Mouse (Mus musculus): ENCODE measurements at regions not wholly inside any gene's neighbourhood (a gene's known extent, or its start where the extent isn't known, plus 50 kb on each side); places are given as distances from the start of the nearest gene placed in this dataset.

GRCm38 (mm10) chr7:73196851-73197531 lies 178.3 kb upstream of the Rgma start:
- 65% methylated on average over 12 of the region's 12 CpGs for WGBS
- Histone ChIP-seq H3K27me3 (no peaks in the 10 kb centered on the region), H3K9ac (replicated peaks) (no peak overlapping the region), H3K36me3 (no peaks in the 10 kb centered on the region), H3K27ac (replicated peaks) (peak overlapping the region; percentile 65), H3K9me3 (no peaks in the 10 kb centered on the region), H3K4me1 (peaks cover 36% of the 10 kb centered on the region), H3K4me2 (replicated peaks) (no peak overlapping the region), H3K4me3 (no peak overlapping the region)
- peak; percentile 79 for ATAC-seq (ENCODE audit: low FRiP score, low read depth)

DNA sequence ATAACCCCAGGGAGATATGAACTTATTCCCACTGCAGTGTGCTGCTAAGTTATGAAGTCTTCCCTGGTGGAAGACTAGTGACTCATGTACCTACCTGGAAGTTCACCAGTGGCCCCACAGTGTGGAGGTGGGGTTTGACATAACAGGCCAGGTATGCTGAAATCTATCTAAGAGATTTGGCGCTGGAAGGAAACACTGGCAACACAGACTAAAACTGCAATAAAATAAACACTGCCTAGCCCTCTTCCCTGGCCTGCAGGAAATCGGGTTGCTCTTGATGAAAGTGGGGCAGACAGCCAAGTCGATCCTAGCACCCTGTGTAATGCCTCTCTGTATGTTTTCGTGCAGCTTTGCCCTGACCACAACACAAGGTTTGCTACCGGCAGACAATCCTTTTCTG lies 177.2 kb upstream of the Rgma start:
- Histone ChIP-seq H3K27me3 (no peaks in the 10 kb centered on the region), H3K4me2 (replicated peaks) (no peak overlapping the region), H3K9ac (replicated peaks) (no peak overlapping the region), H3K4me3 (no peak overlapping the region), H3K4me1 (peaks cover 26% of the 10 kb centered on the region), H3K27ac (replicated peaks) (0 out of 2 replicates have a peak overlapping the region, but pooled peaks have one; percentile 65), H3K36me3 (no peaks in the 10 kb centered on the region), H3K9me3 (no peaks in the 10 kb centered on the region)
- WGBS: 88% methylated on average over 5 of the region's 5 CpGs
- ATAC-seq (ENCODE audit: low FRiP score, low read depth): no peak

DNA sequence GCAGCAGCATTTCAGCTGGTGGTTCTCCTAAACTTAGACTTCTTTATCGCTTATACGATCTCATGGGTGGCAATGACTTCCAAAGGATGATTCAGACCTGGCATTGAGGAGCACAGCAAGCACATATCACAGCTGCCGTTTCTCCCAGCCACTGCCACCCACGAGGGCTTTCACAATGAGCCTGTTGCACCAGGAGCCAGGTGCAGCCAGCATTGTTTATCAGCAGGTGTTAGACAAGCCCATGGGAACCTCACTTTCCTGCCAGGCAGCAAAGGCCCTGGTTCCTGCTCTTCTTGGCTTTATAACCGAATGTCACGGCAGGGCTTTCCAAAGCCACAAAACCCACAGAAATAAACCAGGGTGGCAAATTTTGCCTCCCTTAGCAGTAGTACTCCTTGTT lies 175.3 kb upstream of the Rgma start:
- peaks cover 8% of the 10 kb centered on the region for H3K9me3 ChIP-seq
- WGBS: 86% methylated on average over 6 of the region's 6 CpGs

DNA sequence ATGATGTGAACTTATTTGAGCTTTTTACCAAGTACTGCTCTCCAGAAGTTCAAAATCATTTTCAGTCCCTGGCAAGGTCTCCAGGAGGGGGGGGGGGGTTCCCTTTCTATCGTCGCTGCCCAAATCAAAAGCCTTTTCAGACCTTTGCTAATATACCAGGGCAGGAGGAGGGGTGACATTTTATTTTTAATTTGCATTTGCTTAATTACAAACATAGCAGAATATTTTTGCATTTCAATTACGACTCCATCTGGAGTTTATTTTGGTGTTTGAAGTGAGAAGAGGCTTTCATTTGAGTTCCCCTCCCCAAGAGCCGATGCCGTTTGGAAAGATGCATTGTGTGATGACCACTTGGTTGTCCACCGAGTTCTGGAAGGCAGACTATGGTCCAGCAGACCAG lies 174.0 kb upstream of the Rgma start:
- 0 out of 2 replicates have a peak, but pooled peaks cover 5% of the 10 kb centered on the region for H3K36me3 ChIP-seq
- H3K4me2 ChIP-seq (replicated peaks): no peak overlapping the region
- no peaks in the 10 kb centered on the region for H3K27me3 ChIP-seq
- no peak overlapping the region for H3K4me3 ChIP-seq
- ATAC-seq (ENCODE audit: low FRiP score, low read depth): no peak
- WGBS: 61% methylated on average over 6 of the region's 6 CpGs
- no peak overlapping the region for H3K9ac ChIP-seq (replicated peaks)
- peaks cover 21% of the 10 kb centered on the region for H3K4me1 ChIP-seq
- no peak overlapping the region for H3K27ac ChIP-seq (replicated peaks)
- peaks cover 8% of the 10 kb centered on the region for H3K9me3 ChIP-seq

More for the DNA sequence above, 175.3 kb upstream of the Rgma start:
- H3K9ac ChIP-seq (replicated peaks): no peak overlapping the region
- no peak for ATAC-seq (ENCODE audit: low FRiP score, low read depth)
- H3K4me2 ChIP-seq (replicated peaks): no peak overlapping the region
- no peak overlapping the region for H3K27ac ChIP-seq (replicated peaks)
- H3K36me3 ChIP-seq: 0 out of 2 replicates have a peak, but pooled peaks cover 5% of the 10 kb centered on the region
- peaks cover 25% of the 10 kb centered on the region for H3K4me1 ChIP-seq
- no peaks in the 10 kb centered on the region for H3K27me3 ChIP-seq
- H3K4me3 ChIP-seq: no peak overlapping the region

GRCm38 (mm10) chr7:73206922-73207811 lies 168.1 kb upstream of the Rgma start:
- ATAC-seq (ENCODE audit: low FRiP score, low read depth): no peak
- Histone ChIP-seq H3K9ac (replicated peaks) (no peak overlapping the region), H3K4me3 (no peak overlapping the region), H3K9me3 (peaks cover 8% of the 10 kb centered on the region), H3K36me3 (0 out of 2 replicates have a peak, but pooled peaks cover 5% of the 10 kb centered on the region), H3K27ac (replicated peaks) (peak overlapping the region; percentile 92), H3K27me3 (no peaks in the 10 kb centered on the region), H3K4me1 (peaks cover 43% of the 10 kb centered on the region), H3K4me2 (replicated peaks) (no peak overlapping the region)
- WGBS: 33% methylated on average over 7 of the region's 7 CpGs

DNA sequence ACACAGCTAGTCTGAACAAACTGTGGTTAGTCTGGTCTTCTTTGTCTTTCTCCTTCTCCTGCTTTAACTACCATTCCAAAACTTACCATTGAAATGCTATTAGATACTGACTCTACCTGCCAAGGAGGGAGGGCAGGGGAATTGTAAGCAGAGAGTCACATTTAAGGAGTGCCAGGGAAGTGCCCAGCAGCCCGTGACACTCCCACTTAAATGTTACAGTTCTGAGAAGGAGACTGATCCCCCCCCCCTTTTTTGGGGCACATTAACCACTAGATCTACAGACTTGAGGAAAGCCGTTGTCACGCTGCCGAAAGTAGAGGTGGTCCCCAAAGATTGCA lies 166.9 kb upstream of the Rgma start:
- Histone ChIP-seq H3K4me1 (peaks cover 43% of the 10 kb centered on the region), H3K4me2 (replicated peaks) (peak overlapping the region; percentile 31), H3K27ac (replicated peaks) (peak overlapping the region; percentile 92), H3K9ac (replicated peaks) (no peak overlapping the region), H3K4me3 (no peak overlapping the region), H3K36me3 (0 out of 2 replicates have a peak, but pooled peaks cover 5% of the 10 kb centered on the region), H3K27me3 (no peaks in the 10 kb centered on the region), H3K9me3 (peaks cover 8% of the 10 kb centered on the region)
- peak; percentile 24; the same call in 1 of the 2 replicates for ATAC-seq (ENCODE audit: low FRiP score, low read depth)
- 21% methylated on average over 4 of the region's 4 CpGs for WGBS

GRCm38 (mm10) chr7:73208817-73209602 lies 166.3 kb upstream of the Rgma start:
- WGBS: 9% methylated on average over 18 of the region's 18 CpGs
- H3K27ac ChIP-seq (replicated peaks): peak overlapping the region; percentile 92
- H3K36me3 ChIP-seq: 0 out of 2 replicates have a peak, but pooled peaks cover 5% of the 10 kb centered on the region
- ATAC-seq (ENCODE audit: low FRiP score, low read depth): peak; percentile 90
- H3K4me3 ChIP-seq: no peak overlapping the region
- peaks cover 43% of the 10 kb centered on the region for H3K4me1 ChIP-seq
- H3K4me2 ChIP-seq (replicated peaks): peak overlapping the region; percentile 31
- H3K9ac ChIP-seq (replicated peaks): no peak overlapping the region
- H3K27me3 ChIP-seq: no peaks in the 10 kb centered on the region
- H3K9me3 ChIP-seq: peaks cover 8% of the 10 kb centered on the region

DNA sequence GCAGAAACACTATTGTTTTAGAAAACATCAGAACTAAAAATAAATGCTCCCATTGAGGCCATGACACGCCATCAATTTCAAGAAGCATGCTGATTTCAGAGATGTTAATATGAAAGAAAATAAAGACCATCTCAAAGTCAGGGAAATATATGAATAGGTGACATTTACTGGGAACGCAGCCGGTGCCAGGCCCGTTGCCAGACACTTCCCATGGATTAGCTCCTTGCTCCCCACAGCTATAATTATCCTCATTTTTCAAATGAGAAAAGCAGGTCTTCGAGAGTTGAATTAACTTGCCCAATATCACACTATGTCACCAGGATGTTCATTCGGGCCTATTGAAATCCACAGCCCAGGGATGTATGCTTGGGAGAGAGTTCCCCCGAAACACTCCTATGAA lies 165.2 kb upstream of the Rgma start:
- no peak for ATAC-seq (ENCODE audit: low FRiP score, low read depth)
- Histone ChIP-seq H3K9ac (replicated peaks) (no peak overlapping the region), H3K4me1 (peaks cover 43% of the 10 kb centered on the region), H3K36me3 (no peaks in the 10 kb centered on the region), H3K4me2 (replicated peaks) (no peak overlapping the region), H3K4me3 (no peak overlapping the region), H3K27me3 (no peaks in the 10 kb centered on the region), H3K9me3 (no peaks in the 10 kb centered on the region), H3K27ac (replicated peaks) (peak overlapping the region; percentile 92)
- WGBS: 78% methylated on average over 7 of the region's 7 CpGs

DNA sequence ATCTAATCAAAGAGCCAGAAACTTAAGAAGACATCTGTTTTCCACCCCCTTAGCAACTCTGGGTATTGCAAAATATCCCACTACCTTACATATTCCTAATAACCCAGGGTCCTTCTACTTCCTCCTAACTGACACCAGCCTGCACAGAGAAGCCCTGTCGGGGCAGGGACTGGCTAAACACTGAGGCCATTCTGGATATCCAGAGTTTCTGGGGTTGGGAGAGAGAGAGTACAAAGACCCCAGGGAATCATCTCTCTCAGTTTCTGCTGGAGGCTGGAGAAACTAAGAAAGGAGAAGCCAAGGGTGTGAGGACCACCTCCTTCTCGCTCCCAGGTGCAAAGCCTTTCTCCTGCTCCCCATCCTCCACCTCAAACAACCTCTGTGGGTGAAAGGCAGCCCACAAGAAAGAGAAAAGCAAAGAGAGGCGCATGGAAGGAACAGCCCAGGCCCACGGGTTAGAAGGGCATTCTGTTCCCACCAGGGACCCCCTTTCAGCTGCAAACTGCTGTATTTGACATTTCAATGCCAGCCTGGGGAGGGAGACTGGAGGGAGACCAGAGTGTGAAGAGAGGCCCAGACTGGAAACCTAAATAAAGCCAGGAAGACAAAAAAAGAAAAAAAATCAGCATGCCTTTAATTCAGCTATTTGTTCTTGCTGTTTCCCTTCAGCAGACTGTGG lies 152.9 kb upstream of the Rgma start:
- peak; percentile 86 for ATAC-seq (ENCODE audit: low FRiP score, low read depth)
- no peak overlapping the region; the same call in 1 of the 2 replicates for H3K9ac ChIP-seq (replicated peaks)
- peak overlapping the region; percentile 88 for H3K27ac ChIP-seq (replicated peaks)
- no peaks in the 10 kb centered on the region for H3K27me3 ChIP-seq
- 2% methylated on average over 4 of the region's 4 CpGs for WGBS
- no peaks in the 10 kb centered on the region for H3K9me3 ChIP-seq
- no peak overlapping the region for H3K4me3 ChIP-seq
- peaks cover 33% of the 10 kb centered on the region for H3K4me1 ChIP-seq
- H3K36me3 ChIP-seq: no peaks in the 10 kb centered on the region
- no peak overlapping the region for H3K4me2 ChIP-seq (replicated peaks)

GRCm38 (mm10) chr7:73222929-73223512 lies 152.3 kb upstream of the Rgma start:
- Histone ChIP-seq H3K27me3 (no peaks in the 10 kb centered on the region), H3K4me1 (peaks cover 33% of the 10 kb centered on the region), H3K9ac (replicated peaks) (no peak overlapping the region), H3K4me3 (no peak overlapping the region), H3K27ac (replicated peaks) (peak overlapping the region; percentile 88), H3K36me3 (no peaks in the 10 kb centered on the region), H3K9me3 (no peaks in the 10 kb centered on the region), H3K4me2 (replicated peaks) (no peak overlapping the region)
- 8% methylated on average over 2 of the region's 2 CpGs for WGBS
- ATAC-seq (ENCODE audit: low FRiP score, low read depth): peak; percentile 64

GRCm38 (mm10) chr7:73233539-73234158 lies 141.7 kb upstream of the Rgma start:
- no peak overlapping the region for H3K9ac ChIP-seq (replicated peaks)
- no peak overlapping the region for H3K27ac ChIP-seq (replicated peaks)
- no peak for ATAC-seq (ENCODE audit: low FRiP score, low read depth)
- 0 out of 2 replicates have a peak, but pooled peaks cover 5% of the 10 kb centered on the region for H3K4me1 ChIP-seq
- no peaks in the 10 kb centered on the region for H3K9me3 ChIP-seq
- H3K4me2 ChIP-seq (replicated peaks): no peak overlapping the region
- WGBS: 92% methylated on average over 8 of the region's 8 CpGs
- no peak overlapping the region for H3K4me3 ChIP-seq
- H3K36me3 ChIP-seq: no peaks in the 10 kb centered on the region
- 0 out of 2 replicates have a peak, but pooled peaks cover 3% of the 10 kb centered on the region for H3K27me3 ChIP-seq
